Mouse (Mus musculus): ENCODE data around the gene Atg7. TPM values are rescaled to one million over a fixed set of nuclear protein-coding genes. Genes with fewer than 3 reads are reported as not detected.

Gene Atg7
- total RNA-seq, 4 experiments from 2014 or later: 11.5 to 13.1 (median 12.2) TPM

DNA sequence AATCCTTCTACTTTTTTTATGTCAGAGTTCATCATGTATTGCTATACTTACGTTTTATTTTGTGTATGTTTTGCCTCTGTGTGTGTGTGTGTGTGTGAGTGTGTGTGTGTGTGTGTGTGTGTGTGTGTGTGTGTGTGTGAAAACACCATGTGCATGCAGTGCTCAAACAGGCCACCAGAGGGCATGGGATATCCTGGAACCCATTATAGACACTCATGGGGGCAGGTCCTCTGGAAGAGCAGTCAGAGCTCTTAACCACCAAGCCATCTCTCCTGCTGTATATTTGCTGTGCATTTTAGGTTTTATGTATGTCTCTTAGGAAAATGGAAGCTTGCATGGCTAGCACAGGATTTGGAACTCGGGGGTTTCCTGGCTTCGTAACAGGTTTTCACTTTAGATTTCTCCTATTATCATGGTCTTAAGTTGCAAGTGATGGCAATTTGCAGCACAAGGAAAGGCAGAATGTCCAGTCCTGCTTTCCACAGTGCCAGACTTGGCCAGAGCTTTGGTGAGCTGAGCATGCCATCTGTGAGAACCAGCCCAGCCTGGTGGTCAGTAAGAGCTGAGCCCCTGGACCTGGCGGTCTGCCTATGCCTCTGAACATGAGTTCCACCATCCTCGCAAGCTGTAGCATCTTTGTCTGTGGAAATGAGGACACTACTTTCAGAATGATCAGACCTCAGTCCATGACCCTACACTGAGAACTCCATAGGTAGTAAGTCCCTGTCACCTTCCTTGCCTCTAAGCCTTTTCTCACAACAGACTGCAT is 172.2 kb downstream of the Atg7 start:
- no peak for DNase-seq (ENCODE audit: low spot score)

DNA sequence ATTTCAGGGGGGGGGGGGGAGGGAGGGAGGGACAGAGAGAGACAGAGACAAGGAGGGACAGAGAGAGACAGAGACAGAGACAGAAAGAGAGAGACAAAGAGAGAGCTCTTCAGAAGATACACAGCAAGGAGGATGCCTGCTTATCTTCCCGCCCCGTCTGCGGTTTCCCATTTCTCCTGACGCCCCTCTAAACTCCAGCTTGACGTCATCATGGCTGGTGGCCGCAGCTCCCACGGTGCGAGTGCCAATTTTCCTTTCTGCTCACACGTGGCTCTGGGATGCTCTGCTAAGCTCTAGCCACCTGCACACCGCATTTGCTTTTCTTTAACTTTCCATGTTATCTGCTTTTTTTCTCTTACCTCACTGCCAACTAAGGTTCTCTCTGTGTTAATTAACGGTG is 175.1 kb downstream of the Atg7 start:
- no peak for DNase-seq (ENCODE audit: low spot score)

DNA sequence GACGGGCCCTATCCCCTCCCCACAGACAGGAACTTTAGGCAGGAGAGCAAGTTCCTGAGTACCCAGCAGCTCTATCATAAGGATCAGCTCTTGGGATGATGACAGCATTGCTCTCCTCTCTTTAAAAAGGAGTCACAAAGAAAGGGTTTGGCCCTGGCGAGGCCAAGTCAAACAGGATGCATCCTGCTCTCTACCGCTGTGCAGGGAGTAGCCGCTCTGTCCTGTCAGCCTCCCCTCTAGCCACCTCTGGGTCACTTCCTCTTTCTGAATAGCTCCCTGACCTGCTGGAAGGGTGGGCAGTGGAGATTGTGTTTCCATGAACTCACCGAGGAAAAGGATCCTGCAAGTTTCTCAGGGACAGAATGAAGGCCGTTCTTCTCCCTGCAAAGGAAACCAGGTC is 175.6 kb downstream of the Atg7 start:
- peak; percentile 63 for DNase-seq (ENCODE audit: low spot score)

DNA sequence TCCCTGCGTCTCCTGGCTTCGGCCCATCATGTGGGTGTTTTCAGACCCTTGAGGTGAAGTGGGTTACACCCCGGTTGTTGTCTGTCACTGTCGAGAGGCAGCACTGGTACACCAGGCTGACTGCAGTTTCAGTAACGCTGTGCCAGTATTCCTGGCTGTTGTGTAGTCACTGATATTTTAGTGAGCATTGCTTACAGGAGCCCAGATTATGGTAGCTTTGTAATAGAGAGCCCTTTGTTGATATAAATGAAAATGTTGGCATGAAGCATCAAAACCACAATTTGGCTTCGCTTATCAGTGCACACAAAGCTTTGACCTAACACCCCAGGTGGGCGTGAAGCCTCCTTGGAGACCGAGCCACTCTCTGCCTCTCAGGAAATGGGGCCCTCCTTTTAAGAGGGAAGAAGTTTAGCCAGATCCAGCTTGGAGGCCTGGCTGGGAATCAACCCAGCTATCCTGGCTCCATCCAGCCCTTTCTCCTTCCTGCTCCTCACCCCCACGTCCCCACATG is 177.1 kb downstream of the Atg7 start:
- peak; percentile 58 for DNase-seq (ENCODE audit: low spot score)

DNA sequence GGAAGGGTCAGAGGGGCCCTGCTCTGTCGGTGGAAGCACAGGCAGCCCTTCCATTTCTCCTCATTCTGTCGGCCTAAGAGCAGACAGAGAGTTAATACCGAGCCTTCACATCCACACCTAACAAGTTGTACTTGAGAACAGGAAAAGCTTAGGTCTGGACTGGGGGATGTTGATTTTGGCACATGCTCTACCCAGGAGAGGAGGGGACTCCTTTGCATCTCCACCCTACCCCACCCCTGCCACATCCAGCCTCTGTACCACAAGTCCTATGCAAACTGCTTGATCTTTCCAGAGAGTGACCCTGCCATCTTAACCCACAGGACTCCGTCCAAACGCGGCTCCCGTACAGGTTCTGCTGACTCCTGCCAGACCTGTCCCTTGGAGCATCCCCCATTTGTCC is 178.7 kb downstream of the Atg7 start:
- DNase-seq (ENCODE audit: low spot score): no peak

DNA sequence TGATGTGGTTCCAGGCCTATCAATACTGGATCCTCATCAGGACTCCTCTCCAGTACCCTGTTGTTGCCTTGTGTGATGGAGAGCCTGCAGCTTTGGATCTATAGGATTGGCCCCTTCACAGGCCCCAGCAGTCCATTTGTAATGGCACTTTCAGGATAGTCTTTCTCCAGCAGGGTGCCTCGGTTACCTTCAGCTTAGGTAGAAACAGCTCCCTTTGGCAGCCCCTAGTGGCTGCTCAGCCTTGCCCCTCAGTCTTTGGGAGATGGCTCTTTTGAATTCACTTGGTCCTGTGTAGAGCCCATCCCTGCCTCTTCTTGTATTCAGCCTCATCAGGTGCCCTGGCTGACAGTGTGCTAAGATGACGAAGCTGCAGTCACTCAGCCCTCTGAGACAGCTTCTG is 184.0 kb downstream of the Atg7 start:
- no peak for DNase-seq (ENCODE audit: low spot score)

DNA sequence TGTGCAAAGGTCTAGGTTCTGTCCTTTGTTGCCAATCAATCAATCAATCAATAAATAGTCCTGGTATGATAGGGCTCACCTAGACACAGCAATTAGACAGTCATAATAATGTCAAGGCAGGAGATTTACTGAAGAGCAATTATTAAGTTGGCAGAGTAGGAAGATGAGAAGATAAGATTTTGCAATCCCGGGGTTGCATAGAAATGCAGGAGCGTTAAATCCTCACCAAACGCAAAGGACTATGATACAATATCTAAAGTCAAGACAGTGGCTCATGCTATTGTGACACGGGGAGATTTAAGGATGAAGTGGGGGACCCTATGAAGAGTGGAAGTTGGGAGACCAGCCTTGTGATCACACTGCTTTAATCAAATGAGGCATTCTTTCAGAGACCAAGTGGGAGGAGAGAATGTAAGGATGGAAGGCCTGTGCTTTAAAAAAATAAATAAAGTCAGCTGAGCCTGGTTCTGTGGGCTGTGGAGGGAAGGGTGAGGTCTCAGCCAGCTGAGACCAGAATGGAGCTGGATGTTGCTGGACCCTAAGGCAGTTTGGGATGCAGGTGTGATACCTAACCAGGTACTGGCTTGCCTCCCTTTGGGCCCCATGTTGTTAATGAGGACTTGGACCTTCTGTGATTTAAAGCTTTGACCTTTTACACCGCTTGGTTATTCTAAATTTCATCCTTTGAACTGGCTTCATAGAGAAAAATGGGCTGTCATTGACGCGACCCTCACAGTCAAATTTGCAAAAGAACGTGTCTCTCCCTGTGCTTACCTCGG is 187.0 kb downstream of the Atg7 start:
- no peak for DNase-seq (ENCODE audit: low spot score)

DNA sequence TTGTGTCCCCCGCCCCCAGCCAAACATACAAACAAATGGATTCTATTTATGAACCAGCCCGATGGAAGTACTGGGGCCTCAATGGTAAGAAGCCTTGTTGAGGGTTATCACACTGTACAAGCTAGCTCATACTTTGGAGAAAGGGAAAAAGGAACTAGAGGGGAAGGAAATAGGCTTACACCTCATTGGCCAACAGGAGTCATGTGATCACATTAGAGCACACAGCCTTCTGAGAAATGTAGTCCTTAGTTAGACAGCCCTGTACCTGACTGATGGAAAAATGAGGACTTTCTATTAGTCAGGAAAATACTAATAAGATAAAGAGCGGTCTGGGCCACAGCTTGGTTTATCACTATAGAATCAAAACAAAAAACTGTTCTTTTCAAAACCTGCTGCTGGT is 188.9 kb downstream of the Atg7 start:
- DNase-seq (ENCODE audit: low spot score): no peak

DNA sequence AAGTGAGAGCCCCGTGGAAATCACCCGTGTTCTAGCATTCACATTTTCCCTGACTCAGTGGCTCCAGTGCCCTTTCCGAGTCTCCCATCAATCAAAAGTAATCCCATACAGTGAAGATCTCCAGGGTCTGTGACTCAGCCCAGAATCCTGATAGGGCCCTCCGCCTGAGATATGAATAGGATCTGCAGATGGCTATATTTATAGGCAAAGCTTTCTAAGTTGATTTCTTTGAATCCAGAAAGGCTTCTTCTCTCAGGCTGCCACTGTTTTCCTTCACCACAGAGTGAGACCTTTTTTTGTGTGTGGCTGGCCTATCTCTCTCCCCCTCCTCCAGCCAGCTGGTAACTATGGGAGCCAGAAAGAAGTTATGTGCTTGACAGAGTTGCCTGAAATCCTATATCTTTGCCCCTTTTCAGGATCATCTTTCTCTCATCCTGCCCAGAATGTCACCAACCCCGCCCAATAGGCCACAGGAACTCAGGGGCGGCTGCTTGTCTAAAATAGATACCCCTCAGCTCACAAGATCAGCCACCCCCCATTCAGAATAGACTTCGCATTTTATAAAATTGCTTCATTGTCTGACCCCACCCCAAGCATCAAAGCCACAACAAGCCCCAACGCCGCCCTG is 190.3 kb downstream of the Atg7 start:
- DNase-seq (ENCODE audit: low spot score): no peak

DNA sequence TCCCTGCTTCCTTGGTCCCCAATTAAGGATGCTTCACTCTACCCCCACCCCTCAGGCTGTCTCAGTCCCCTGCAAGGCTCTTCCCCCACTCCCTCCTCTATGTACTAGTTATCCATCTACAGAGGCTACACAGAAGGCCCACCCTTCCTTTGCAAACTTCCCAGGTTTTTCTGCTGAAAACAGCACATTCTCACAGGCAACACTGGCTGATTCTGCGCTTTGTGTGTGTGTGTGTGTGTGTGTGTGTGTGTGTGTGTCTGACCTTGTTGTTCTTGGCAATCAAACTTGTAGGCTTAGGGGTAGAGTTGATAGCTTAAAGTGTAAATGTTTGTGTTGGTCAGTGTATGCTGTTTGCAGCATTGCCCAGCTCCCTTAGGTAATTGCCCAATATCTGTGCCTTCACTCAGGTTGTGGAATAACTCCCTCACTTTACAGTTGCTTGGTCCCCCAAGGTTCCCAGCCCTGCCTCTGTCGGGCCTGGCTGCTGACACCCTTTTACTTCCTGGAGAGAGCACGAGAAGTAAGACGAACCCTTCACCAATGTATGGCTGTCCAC is 191.0 kb downstream of the Atg7 start:
- no peak for DNase-seq (ENCODE audit: low spot score)

DNA sequence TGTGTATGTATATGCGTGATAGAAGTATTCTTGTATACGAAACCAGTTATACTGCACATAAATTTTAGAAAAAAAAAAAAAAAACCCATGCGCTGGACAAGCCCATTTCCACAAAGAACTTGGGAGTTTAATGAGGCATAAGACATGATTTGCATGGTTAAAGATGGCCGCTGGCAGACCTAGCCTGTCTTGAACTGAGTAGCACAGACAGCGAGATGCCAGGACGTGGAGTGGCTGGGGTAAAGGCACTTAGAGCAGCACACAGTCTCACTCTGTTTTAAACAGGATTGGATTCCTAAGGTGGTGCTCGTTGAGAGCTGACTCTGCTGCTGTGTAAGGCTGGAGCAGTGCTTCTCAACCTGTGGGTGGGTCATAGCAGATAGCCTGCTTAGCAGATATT is 192.4 kb downstream of the Atg7 start:
- DNase-seq (ENCODE audit: low spot score): no peak

DNA sequence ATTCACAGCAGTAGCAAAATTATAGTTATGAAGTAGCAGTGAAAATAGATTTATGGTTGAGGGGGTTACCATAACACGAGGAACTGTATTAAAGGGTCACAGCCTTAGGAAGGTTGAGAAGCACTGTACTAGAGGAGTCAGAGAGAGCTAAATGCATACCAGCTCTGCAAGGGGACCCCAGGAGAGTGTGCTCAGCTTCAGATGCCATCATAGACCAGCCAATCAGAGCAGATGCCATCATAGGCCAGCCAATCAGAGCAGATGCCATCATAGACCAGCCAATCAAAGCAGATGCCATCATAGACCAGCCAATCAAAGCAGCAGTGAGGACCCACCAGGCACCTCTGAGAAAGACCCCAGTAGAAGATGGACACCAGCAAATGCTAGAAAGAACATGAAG is 192.9 kb downstream of the Atg7 start:
- DNase-seq (ENCODE audit: low spot score): no peak

DNA sequence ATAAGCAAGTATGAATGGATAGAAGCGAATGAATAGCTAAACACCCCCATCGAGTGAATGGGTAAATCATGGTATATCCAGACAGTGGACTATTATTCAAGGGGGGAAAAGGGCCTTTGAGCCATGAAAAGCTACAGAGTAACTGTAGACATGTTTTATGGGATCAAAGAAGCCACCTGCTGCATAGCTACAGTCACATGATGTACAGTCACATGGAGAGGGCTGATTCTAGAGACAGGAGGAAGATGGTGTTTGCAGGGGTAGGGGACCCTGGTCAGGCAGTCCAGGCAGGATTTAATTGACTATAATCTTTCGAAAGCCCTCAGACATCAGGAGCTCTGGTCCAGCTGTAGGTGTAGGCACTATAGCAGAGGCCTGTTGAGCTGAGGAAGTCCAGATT is 193.5 kb downstream of the Atg7 start:
- no peak for DNase-seq (ENCODE audit: low spot score)

DNA sequence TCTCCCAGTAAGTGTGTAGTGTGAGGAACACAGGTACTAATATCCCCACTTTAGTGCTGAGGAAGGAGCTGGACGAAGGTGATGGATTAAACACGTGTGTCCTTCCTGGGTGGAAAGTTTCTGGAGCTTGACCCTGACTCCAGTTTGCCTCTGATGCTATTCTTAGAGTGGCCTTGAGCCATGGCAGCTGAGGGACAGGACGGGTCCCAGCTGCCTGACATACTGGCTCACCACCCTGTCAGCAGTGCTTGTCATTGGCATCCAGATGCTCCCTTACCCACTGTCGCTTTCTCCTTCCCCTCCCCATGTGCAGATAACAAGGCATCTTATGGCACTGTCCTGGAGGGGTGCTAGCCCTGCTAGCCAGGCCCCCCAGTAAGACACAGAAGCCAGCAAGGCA is 196.0 kb downstream of the Atg7 start:
- DNase-seq (ENCODE audit: low spot score): no peak

DNA sequence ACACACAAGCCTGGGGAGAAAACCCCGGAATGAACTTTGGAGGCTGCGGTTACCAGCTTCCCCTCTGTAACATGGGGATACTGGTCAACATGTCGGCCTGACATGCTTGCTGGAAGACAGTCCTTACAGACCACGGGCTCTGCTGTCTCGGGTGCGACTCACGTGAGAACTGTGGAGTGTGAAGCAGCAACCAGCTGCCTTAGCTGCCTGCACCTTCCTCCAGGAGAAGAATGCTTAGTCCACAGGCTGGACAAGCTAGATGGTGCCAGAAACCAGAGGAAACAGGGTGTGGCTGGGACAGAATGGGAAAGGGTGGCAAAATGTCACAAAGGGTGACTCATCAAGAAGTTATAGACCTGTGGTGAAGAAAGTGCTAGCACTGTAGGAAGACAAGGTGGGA is 197.1 kb downstream of the Atg7 start:
- peak; percentile 55 for DNase-seq (ENCODE audit: low spot score)

DNA sequence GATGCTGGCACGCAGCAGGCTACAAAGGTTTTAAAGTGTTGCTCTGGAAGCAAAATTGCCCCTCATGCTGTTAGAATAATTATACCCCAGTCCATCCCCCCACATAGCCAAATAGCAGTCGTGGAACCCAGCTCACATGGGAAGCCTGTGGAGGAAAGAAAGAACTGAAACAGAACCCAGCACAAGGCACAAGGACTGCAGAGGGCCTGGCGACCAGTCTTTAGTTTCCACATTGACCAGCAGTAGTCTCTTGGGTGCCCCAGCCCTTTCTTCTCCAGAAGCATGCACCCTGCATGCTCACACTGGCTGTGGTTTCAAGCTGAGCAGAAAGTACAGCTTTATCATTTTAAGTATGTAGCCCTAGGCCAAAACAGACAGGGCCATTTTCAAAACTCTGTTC is 199.2 kb downstream of the Atg7 start:
- DNase-seq (ENCODE audit: low spot score): no peak

DNA sequence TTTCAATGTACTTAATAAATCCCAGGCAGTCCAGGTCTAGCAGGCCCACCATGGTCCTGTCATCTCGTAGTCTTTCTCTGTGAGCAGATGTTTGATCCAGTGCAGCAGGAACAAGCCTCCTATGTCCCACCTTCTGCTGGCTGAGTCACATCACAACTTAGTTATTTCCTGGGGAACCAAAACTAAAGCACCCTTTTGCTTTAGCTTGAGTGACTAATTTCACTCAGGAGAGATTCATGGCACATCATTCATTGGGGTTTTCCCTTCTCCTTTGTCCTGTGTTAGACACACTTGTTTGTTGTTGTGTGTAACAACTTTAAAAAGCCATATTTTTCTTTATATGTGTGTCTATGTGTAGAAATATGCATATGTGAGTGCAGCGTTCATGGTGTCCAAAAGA is 200.0 kb downstream of the Atg7 start:
- DNase-seq (ENCODE audit: low spot score): no peak

DNA sequence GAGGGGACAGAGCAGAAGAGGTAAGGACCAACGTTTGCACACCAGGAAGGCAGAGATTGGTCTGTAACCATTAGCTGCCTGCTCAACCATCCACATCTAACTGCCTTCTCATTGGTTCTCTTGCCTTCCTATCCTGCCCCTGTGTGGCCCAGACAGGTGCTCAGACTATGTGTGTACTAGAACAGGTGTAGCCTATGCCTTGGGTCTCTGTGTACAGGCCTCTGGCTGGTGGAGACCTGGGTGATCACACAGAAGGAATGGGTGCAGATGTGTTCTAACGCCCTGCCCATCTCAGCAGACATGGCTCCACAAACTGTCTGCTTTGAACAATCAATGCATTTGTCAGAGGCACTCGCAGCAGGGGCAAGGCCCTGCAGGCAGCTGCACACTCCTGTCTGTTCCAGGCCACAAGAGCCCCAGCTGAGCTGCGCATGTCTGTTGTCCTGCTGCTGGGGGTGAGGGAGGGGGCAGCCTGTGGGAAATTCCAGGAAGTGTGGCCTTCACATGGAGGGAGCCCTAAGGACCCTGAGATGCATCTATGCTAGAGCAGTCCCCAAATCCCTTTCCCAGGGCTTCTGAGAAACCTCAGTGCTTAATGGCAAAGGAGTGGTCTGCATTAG is 203.4 kb downstream of the Atg7 start:
- no peak for DNase-seq (ENCODE audit: low spot score)

DNA sequence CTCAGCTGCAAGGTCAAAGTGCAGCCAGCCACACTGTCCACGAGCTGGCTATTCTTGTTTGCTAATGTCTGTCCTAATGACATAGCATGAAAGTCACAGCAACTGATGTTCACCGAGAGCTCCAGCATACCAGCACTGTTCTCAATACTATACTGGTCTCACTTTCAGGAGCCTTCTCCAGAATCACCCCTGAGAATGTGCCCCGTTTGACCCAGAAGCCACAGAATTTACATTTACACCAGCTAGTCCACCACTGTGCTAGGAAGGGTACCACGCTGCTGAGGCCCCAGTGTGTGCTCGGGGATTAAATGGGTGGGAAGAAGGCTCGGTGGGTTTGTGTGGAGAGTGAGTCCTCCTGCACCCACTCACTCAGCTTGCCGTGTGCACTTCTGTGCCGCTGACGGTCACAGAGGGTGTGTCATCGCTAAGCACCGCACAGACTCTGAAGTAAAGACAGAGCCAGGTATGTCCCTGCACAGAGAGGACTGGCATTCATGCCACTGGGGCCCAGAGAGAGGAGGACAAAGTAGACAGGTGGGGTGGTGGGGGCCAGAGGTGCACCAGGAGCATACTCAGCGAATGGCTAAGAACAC is 204.8 kb downstream of the Atg7 start:
- DNase-seq (ENCODE audit: low spot score): no peak

DNA sequence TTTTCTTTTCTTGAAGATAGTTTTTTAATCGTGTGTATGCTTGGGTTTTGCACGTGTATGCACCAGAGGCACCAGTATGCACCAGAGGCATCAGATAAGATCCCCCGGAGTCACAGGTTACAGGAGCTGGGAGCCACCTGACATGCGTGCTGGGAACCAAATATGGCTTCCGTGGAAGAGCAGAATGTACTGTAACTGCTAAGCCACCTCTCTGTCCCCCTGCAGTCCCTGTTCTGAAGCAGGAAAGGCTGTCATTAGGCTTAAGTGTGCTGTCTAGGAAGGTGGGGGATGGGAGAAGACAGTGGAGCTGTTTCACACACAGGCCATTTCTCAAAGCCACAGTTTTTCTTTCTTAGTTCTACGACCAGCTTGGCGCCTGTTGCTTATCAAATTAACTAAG is 205.9 kb downstream of the Atg7 start:
- DNase-seq (ENCODE audit: low spot score): no peak

DNA sequence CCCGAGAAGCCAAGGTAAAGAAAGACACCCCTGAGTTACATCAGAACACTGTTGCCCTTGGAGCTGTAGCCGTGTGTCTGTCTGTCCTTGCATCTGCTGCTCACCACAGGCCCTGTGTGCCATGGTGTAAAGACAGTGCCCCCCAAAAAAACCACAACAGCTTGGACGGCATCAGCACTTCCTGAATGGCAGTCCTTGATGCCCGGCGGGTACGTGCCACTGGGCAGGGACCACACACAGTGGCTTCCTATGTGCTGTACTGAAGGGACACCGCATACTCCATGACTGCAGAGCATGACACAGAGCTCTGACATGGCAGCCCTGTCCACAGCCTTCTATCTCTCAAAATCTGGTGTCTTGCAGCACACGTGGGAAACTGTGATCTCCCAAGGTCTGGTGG is 206.9 kb downstream of the Atg7 start:
- no peak for DNase-seq (ENCODE audit: low spot score)

DNA sequence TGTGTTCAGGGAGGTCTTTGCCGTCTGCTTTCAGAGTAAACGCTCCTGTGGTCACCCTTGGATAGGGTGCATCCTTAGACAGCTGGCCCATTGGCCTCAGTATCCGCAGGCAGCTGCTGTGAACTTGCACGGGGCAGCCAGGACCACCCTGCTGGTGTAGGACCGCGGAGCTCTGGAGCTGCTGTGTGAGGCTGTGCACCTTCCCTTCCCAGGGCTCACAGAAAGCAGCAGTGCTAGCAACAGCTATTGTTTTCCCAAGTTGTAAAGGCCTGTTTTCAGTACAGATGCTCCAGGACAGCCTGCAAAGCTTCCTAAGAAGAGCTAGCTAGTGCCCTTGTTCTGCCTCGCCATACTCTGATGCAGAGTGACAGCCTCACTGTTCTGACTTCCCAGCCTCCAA is 208.8 kb downstream of the Atg7 start:
- no peak for DNase-seq (ENCODE audit: low spot score)

All from heart, adult 8-10 months (tissue).